Mouse (Mus musculus) cerebellum, adult 9-10 months (tissue): Measurements from ENCODE around the gene Dnajc19.

Source experiments
- DNase-seq: peaks from one replicate; pipeline ENCODE4 v3.0.0; 2022

Dnajc19 gene

GRCm38 (mm10) chr3:34028935-34029334 is 52.2 kb downstream of the Dnajc19 start:
- DNase-seq = no peak

- DNase-seq = no peak
Measured at GRCm38 (mm10) chr3:34021259-34021828, 59.8 kb downstream of the Dnajc19 start.

- peak; percentile 23 for DNase-seq
Measured at GRCm38 (mm10) chr3:34020382-34021258, 60.5 kb downstream of the Dnajc19 start.

GRCm38 (mm10) chr3:34019540-34020381 is 61.4 kb downstream of the Dnajc19 start, which contains the start of gene Fxr1:
Fxr1 (plus strand) TSS chr3:34019943.
- DNase-seq = peak; percentile 86

- no peak for DNase-seq
Measured at GRCm38 (mm10) chr3:34008191-34008590, 72.9 kb downstream of the Dnajc19 start.

GRCm38 (mm10) chr3:34007611-34008010 is 73.5 kb downstream of the Dnajc19 start:
- DNase-seq = no peak

- DNase-seq = no peak
Measured at GRCm38 (mm10) chr3:34006824-34007223, 74.3 kb downstream of the Dnajc19 start.

GRCm38 (mm10) chr3:34006301-34006700 is 74.8 kb downstream of the Dnajc19 start:
- no peak for DNase-seq
